Mouse (Mus musculus): ENCODE measurements at regions not wholly inside any gene's neighbourhood (a gene's known extent, or its start where the extent isn't known, plus 50 kb on each side); places are given as distances from the start of the nearest gene placed in this dataset.

DNA sequence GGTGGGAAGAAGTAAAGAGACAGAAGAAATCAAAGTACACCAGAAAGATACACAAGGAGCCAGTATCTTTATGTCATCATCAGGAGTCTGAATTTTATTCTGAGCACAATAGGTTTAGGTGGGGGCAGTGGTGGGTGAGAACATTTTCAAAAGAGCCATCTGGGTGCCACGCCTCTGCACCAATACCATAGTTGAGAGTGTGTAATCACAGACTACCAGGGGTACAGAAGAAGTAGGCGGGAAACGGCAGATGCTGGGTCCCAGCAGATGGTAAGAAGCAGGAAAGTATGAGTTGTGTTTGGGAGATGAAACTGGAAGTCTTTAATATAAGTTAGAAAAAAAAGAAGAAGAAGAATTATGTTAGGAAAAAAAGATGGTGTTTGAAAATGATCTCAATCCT, 682.7 kb upstream of the Pou3f3 start:
- DNase-seq: no peak

GRCm38 (mm10) chr1:42018966-42019365, 676.6 kb upstream of the Pou3f3 start:
- no peak for DNase-seq

GRCm38 (mm10) chr1:42025781-42026180, 669.8 kb upstream of the Pou3f3 start:
- no peak for DNase-seq

DNA sequence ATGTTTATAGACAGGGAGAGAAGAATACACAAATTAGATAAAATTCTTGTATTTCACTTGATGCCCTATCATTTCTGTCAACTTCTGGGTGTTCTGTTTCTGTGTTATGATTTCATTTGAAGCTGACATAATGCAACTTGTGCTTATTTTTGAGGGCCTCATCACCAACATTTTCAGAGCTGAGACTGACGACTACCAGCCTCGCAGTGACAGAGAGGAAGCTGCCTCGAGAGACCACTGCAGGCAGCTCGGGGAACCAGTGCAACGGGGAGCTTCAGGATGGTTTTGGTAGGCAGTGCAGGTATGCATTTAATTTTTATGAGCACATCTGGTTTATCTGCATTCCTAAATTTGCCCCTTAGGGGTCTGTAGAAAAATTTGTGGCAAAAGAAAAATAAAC, 669.1 kb upstream of the Pou3f3 start:
- no peak for DNase-seq

DNA sequence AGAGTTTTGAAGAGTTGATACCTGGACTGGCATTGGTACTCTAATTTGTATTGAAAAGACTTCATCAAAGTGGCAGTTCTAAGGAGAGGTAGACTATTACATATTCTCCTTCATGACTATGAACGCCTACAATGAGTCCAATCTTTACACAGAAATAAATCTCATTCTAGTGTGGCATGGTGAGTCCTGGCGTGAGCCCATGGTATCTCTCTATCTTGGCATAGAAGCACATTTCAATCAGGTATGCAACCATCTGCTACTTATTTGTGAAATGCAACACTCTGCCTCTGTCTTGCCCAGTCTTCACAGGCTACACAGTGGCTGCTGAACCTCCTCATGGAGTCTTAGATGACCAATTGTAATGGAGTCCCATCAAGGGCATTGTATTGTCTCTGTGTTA, 661.8 kb upstream of the Pou3f3 start:
- no peak for DNase-seq

GRCm38 (mm10) chr1:42035371-42035770, 660.2 kb upstream of the Pou3f3 start:
- DNase-seq: no peak

- DNase-seq: no peak
Measured at GRCm38 (mm10) chr1:42041544-42041943, 654.0 kb upstream of the Pou3f3 start.

GRCm38 (mm10) chr1:42058494-42058893, 637.1 kb upstream of the Pou3f3 start:
- no peak for DNase-seq

DNA sequence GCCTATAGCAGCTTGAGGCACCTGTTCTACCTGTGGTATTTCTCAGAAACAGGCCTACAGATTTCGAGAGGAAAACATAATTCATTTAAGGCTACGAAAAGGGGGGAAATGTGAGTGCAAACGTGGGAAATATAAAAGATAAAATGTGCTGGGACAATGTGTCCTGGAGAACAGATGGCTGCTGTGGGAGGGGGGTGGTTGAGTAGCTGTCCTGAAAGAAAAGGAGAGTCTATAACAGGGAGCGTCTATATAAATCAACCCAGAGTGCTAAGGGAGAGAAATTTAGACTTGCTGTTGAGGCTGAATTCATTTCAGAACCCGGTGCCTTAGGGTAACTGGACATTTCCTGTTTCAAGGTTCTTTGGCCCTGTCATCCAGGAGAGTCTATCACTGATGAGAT, 625.5 kb upstream of the Pou3f3 start:
- DNase-seq: no peak

DNA sequence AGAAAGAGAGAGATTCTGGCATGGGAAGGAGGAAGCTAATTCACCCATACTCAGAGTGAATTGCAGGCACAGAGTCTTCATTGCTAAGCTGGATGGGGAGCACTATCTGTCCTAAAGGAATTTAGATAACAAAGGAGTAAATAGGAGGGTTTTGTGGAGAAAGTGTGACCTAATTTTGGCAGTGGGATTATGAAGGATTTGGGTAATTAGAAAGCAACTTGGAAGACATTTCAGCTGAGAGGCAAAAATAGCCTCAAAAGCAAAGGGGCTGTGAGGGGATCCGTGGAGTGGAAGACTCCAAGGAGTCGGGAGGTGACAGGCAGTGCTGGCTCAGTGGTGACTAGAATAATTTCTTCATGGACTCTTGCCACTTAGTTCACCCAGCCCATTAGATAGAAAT, 599.5 kb upstream of the Pou3f3 start:
- DNase-seq: no peak

- no peak for DNase-seq
Measured at GRCm38 (mm10) chr1:42098580-42098979, 597.0 kb upstream of the Pou3f3 start.

DNA sequence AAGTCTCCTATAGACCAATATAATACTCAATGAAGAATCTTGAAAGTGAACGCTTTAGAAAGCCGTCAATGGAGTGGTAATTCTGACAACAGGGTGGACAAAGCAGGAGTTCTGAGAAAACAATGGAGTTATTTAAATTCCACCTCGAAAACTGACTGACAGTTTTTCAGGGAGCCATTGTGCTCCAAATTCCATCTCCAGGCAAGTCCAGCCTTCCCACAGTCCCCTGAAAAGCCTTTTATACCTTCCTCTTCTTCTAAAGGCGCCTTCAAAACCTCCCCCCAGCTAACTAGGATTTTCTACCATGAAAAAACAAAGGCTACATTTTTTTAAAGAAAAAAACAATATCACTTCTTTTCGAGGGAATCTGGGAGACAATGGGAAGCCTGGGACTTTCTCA, 588.0 kb upstream of the Pou3f3 start:
- DNase-seq: no peak

DNA sequence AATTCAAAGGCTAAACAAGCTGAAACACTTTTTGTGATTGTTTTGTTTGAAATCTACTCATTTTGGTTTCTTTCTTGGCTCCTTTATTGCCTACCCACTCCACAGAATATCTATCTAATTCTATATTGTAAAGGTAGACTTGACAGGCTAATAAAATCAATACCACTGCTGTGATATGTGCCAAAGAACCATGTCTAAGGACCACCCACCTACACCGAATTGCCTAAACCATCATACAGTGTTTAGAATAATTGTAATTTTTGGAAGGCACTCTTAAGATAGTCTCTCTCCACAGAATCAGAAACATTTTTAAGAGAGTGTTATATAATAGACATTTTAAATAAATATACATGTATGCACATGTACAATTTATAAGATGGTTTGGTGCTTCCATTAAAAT, 587.6 kb upstream of the Pou3f3 start:
- no peak for DNase-seq

DNA sequence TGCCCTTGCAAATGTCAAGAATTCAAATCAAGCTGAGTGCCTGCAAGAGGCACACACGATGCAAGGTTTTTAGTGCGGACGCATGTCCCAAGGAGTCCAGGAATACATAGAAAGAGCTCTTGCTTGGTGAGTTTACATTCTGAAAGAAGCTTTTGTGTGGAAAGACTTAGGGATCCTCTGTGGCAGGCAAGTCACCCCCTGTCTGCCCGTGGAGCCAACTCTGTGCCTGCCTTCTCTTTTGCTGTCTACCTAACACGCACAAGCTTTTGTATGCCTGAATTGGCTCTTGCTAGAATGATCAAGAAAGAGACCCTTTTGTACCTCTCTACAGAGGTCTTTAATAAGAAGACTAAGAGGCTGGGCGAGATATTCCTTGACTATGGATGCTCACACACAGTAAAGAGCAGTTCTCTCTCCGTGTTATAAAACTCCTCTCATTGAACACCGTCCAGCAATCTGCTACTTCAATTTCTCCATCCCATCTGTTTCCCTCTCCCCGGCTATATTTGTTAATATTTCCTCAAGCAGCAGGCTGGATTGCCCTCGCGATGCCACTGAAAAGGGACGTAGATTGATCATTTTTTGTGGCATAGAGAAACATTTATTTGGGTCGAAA, 543.3 kb upstream of the Pou3f3 start:
- no peak for DNase-seq

DNA sequence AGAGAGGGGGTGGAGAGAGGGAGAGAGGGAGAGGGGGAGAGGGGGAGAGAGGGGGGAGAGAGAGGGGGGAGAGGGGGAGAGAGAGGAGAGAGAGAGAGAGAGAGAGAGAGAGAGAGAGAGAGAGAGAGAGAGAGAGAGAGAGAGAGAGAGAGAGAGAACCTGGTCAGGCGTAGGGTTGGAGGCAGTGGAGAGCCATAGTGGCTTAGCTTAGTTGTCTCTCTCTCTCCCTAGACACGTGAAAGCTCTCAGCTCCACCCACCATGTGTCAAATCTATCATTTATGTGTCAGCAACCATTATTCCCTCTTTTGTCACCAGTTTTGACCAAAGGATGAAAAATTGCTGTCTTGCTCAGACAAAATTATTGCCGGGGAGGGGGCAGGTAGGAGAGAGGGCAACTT, 542.7 kb upstream of the Pou3f3 start:
- DNase-seq: no peak

- DNase-seq: no peak
Measured at GRCm38 (mm10) chr1:42167790-42168572, 527.6 kb upstream of the Pou3f3 start.

GRCm38 (mm10) chr1:42169505-42169904, 526.1 kb upstream of the Pou3f3 start:
- DNase-seq: no peak

DNA sequence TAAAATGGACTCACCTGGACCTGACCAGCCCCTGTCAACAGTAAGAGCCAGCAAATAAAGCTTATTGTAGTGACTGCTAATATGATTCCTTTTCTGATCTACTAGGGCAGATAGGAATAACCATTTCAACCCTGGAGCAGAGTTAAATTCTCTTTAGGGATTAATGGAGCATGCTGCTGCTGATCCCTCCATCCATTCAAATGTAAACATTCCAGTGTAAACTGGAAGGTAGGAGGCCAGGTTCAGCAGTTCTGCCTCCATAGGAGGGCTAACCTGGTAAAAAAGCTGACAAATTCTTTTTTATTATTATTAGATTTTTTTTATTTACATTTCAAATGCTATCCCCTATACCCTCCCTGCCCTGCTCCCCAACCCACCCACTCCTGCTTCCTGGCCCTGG, 509.3 kb upstream of the Pou3f3 start:
- DNase-seq: no peak

DNA sequence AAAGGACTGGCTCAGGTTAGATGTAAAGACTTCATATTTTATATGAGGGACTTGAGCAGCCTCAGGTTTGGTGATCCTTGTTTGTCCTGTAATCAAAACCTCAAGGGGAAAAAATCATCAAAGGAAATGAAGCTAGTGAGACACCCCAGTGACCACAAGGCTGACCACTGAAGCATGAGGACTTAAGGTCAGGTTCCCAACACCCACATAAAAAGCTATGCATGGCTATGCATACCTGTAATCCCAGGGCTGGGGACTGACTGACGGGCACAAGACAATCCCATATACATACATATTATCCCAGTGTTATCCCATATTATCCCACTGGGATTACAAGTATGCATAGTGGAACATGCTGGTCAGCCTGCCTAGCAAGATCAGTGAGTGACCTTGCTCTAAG, 467.5 kb upstream of the Pou3f3 start:
- no peak for DNase-seq

DNA sequence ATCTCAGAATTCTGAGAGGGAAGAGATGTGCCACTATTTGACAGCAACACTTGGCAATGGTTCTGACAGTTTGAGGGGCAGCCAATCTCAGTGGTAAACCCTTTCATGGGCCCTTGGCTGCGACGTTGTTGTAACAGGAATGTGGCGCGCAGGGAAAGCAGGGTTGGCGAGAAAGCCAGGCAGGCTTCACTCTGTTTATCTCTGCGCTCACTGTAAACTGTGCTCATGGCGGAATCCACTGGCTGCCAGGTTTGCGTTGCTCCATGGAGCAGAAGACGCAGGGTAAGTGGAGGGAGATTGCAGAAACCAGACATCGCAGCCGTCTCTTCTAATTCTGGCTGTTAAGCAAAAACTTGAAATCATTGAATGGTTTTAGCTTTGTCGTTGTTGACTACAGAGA, 465.9 kb upstream of the Pou3f3 start:
- DNase-seq: no peak

DNA sequence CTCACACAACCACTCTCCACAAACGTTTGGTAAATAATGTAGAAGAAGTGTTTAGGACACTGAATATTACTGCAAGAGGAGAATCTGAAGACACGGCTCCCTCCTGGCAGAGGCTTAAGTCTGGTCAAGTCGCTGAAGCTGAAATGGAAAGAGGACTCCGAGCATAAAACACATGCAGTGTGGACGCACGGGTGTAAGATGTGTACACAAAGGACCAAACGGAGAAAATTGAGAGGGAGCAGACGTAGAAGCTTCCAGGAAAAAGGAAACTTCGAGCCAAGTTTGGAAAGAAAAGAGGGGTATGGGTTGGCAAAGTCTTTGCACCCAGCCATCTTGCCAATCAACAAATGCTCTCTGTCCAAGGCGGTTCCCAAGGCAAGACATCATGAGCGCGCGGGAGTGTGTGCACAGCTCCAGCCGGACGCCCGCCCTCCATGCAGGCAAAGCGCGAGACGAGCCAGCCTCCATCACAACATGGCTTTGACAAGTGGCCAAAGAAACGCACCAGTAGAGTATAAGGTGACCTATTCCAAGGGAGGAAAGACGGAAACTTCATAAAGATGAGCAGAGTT, 465.0 kb upstream of the Pou3f3 start:
- DNase-seq: no peak

- no peak for DNase-seq
Measured at GRCm38 (mm10) chr1:42231091-42231490, 464.5 kb upstream of the Pou3f3 start.

DNA sequence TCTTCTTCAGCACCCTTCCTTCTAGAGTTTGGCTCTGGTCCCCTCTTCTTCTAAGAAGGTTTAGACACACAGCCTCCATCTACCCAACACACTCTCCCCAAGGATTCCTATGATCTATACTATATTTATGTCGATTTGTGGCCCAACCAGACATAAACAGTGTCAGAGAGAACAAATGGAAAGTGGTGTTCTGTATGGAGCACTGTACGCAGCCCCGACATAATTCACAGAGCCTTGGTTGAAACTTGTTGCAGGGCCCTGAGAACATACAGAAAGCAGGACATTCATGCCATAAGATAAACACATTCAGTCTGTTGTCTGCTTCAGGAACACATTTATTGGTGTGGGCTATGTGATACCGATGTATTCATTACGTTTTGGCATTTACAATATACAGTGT, 463.7 kb upstream of the Pou3f3 start:
- no peak for DNase-seq

DNA sequence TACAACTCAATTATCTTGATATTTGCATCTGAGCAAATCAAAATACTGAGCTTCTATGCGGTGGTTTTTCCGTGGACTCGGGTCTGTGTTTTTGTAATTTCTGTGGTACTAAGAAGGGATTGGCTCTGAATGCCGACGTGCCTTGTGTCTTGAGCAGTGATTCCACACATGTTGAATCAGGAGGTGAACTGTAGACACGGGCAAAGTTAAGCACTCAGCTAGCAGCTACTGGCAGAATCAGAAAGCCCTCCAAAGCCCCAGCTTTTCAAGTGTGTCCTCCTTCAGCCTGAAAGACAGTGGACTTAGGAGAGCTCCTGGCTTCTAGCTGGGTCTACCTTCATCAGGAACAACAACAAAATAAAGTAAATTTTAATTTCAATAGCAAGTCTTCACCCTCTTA, 462.9 kb upstream of the Pou3f3 start:
- DNase-seq: no peak

DNA sequence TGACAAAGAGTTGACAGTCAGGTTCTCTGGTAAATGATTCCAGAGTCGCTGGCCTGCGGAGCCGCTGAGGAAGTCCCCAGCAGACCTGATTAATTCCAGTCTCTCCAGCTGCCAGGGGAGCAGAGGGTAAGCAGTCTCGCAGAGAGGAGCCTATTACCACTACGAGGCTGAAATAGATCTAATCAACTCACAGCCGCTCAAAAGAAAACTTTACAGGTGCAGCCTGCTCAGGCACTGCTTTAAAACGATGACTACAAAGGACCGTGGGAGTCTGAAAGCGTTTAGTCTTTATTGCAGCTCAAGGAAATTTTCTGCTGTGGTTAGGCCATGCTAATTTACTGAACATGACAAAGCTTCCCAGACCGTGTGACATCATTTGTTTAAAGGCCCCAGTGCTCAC, 462.3 kb upstream of the Pou3f3 start:
- no peak for DNase-seq

Data from kidney, adult 9 months (tissue).